Mouse (Mus musculus) urinary bladder, adult 2 months (tissue): Measurements from ENCODE around the gene Glg1. TPM values are rescaled to one million over a fixed set of nuclear protein-coding genes. Genes with fewer than 3 reads are reported as not detected.
"Not testable (repeated sequence)": the region's sequence is repeated elsewhere in the genome, so short reads cannot be mapped to it uniquely, and the experiment has no call there.

Source experiments
- DNase-seq: peaks from one replicate; pipeline ENCODE4 v3.0.0; 2022; ENCODE audit warnings: low spot score
- polyA plus RNA-seq: library from polyadenylated mRNA; depleted of rRNA; stranded (reverse); fragments of >200 nt; gene quantifications from 2 replicates; pipeline ENCODE4 v1.2.3, GENCODE M21; 2012; rRNA removed

The Glg1 gene
- polyA plus RNA-seq, 1 experiment = 42.4 TPM

- DNase-seq = peak; percentile 91
Measured at GRCm38 (mm10) chr8:111145460-111146012, 113.5 kb downstream of the Glg1 start.

GRCm38 (mm10) chr8:111144901-111145459, 114.0 kb downstream of the Glg1 start:
- not testable (repeated sequence) for DNase-seq

GRCm38 (mm10) chr8:111142521-111142920, 116.5 kb downstream of the Glg1 start:
- DNase-seq = no peak

- no peak for DNase-seq
Measured at GRCm38 (mm10) chr8:111130756-111131155, 128.3 kb downstream of the Glg1 start.

- DNase-seq = no peak
Measured at GRCm38 (mm10) chr8:111119481-111119880, 139.5 kb downstream of the Glg1 start.

- no peak for DNase-seq
Measured at GRCm38 (mm10) chr8:111114891-111115290, 144.1 kb downstream of the Glg1 start.

Other genes with a start within 250 kb of the Glg1 start
- 6.2 and 7.7 TPM in 2 replicates for gene Ddx19b, start 227.5 kb downstream of the Glg1 start, polyA plus RNA-seq
- 30.3 and 31.7 TPM in 2 replicates for gene Aars, start 226.1 kb downstream of the Glg1 start, polyA plus RNA-seq
- not detected in 2 replicates for gene Exosc6, start 202.9 kb downstream of the Glg1 start, polyA plus RNA-seq
- gene Clec18a, start 166.8 kb downstream of the Glg1 start, polyA plus RNA-seq = not detected in 2 replicates
- gene Pdpr, start 164.6 kb downstream of the Glg1 start, polyA plus RNA-seq = 11.2 and 14.7 TPM in 2 replicates
- 14.7 and 14.9 TPM in 2 replicates for gene Rfwd3, start 41.0 kb upstream of the Glg1 start, polyA plus RNA-seq
- gene Mlkl, start 79.0 kb upstream of the Glg1 start, polyA plus RNA-seq = 10.0 and 10.6 TPM in 2 replicates
- 38.4 and 47.1 TPM in 2 replicates for gene Fa2h, start 134.6 kb upstream of the Glg1 start, polyA plus RNA-seq